Mouse (Mus musculus) ovary, postnatal 10 days (tissue): ENCODE measurements at regions not wholly inside any gene's neighbourhood (a gene's known extent, or its start where the extent isn't known, plus 50 kb on each side); places are given as distances from the start of the nearest gene placed in this dataset.
A peak's percentile ranks its signal among the peaks of the same experiment; 100 is the strongest.

Experiments
- DNase-seq: peaks from one replicate; pipeline ENCODE4 v3.0.0; 2022; ENCODE audit warnings: low spot score

DNA sequence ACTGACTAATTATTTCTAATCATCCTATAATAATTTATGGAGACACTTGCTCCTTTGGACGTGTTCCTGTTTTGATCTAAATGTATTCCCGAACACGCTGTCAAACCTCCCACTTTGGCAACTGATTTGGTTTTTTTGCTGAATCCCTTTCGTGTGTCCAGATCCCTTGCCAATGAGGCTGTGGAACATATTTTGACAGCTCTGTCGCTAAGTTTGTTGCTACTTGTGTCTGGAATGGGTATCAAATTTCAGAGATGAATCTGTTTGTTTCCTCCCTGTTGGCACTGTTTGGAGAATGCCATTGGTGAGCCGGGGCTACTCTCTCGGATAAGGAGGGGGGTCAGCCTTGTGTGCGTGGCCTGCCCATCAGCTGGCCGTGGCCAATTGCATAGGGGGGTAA, 277.2 kb upstream of the Tshz3 start:
- DNase-seq = no peak

- no peak for DNase-seq
Observed at GRCm38 (mm10) chr7:36449181-36449915, 248.6 kb upstream of the Tshz3 start.

GRCm38 (mm10) chr7:36453816-36454215, 244.1 kb upstream of the Tshz3 start:
- DNase-seq = no peak

GRCm38 (mm10) chr7:36456080-36456479, 241.8 kb upstream of the Tshz3 start:
- no peak for DNase-seq

GRCm38 (mm10) chr7:36462422-36462833, 235.5 kb upstream of the Tshz3 start:
- peak; percentile 10 for DNase-seq

- DNase-seq = no peak
Observed at GRCm38 (mm10) chr7:36469386-36469785, 228.5 kb upstream of the Tshz3 start.

DNA sequence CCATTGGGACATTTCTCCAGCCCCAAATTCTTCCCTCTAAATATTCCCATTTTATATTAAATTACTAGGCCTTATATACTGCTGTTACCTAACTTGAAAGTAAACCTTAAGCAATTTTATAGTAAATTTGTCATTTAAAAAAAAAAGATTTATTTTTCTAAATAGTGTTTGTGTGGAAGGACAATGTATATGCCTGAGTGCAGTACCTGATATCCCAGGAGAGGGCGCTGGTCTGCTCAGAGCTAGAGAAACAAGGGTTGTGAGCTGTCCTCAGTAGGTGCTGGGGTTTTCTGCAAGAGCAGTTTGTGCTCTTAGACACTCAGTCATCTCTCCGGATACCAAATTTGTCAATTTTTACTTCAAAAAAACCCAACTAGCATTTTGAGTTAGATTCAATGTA, 224.4 kb upstream of the Tshz3 start:
- DNase-seq = no peak

- DNase-seq = no peak
Observed at GRCm38 (mm10) chr7:36476434-36476833, 221.5 kb upstream of the Tshz3 start.

GRCm38 (mm10) chr7:36476851-36477644, 220.9 kb upstream of the Tshz3 start:
- no peak for DNase-seq

DNA sequence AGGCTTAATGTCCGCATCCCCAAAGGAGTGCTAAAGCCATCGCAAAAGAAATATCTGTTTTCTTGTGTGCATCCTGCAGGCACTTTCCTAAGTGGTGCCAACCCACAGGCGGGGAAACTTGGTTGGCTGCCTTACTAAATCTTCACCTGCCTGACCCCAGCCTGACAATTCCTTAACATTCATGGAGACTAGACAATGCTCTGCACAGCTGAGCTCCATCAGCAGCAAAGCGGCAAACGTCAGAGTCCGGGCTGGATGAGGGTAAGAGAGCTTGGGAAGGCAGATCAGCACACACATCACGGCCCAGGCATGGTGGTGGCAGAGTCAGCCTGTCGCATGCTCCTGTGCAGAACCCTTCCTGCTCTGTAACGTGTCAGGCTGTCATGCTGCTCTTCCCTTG, 209.8 kb upstream of the Tshz3 start:
- no peak for DNase-seq

GRCm38 (mm10) chr7:36491173-36491581, 206.7 kb upstream of the Tshz3 start:
- DNase-seq = no peak

GRCm38 (mm10) chr7:36504010-36504875, 193.7 kb upstream of the Tshz3 start:
- DNase-seq = no peak

- no peak for DNase-seq
Observed at GRCm38 (mm10) chr7:36507895-36508431, 190.0 kb upstream of the Tshz3 start.

GRCm38 (mm10) chr7:36513680-36514079, 184.2 kb upstream of the Tshz3 start:
- no peak for DNase-seq

DNA sequence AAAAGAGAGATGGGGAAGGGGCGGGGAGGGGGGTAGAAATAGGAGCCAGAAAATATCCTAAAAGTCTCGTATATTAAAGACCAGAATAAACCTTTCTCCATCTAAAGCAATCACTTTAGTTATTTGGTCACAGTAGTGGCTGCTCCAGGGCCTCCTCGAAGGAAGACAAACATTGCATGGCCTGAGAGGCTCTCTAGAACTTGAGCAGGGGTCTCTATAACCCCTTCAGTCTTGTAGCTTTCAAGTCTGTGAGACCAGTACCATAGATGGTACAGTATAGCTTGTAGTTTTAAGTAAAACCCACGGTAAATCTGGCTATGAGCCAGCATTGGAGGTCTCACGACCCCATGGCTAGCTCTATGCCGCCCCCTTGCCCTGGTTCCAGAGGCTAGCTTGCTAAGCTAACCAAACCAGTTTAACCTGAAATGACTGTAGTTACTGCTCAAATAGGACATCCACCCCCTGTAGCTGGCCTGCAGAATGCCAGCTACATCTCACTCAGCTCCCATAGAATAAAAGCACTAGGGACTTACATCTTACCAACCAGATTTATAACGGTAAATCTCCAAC, 181.7 kb upstream of the Tshz3 start:
- DNase-seq = no peak

DNA sequence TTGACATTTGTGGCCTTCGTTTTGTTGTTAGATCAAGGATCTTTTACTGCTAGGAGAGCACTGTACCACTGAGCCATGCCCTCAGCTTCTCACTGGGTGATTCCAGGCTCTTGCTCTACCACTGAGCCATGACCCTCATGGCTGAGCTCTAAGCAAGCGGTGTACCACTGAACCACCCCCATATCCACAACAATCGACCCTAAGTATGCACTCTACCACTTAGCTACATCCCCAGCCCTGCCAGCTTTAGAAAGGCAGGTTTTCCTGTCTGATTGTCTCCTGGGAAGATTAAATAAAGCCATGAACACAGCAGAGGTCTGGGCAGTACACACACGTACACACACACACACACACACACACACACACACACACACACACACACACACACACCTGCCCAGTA, 178.9 kb upstream of the Tshz3 start:
- DNase-seq = no peak

DNA sequence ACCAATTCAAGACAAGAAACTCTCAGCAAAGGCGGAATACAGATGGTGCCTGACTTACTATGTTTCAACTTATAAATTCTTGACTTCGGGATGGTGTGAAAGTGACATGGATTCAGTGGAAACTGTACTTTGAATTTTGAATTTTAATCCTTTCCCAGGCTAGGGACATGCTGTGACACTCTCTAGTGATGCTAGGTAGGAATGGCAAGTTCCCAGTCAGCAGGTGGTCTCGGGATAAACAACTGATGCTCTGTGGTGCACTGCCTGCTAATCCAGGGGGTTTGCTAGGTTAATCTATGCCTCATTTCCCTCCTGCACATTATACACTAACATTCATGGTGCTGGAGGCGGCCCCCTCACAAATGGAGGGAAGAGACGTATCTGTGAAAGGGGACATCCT, 175.0 kb upstream of the Tshz3 start:
- no peak for DNase-seq

DNA sequence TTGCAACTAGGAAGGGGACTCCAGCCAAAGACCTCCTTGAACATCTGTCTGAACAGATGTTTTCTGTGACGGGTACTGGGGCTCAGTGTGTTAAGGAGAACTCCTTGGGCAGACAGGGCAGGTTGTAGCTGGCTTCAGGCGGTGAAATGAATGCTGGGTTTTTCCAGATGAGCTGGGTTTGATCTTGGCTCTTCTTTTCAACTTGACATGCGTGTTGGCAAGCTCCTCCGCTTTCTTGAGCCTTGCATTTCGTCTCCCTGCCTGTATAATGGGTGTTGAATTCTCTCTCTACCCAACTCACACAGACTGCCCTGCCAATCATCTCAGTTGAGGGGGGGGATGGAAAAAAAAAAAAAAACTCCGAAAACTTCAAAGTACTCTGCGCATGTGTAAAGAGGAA, 171.8 kb upstream of the Tshz3 start:
- no peak for DNase-seq

DNA sequence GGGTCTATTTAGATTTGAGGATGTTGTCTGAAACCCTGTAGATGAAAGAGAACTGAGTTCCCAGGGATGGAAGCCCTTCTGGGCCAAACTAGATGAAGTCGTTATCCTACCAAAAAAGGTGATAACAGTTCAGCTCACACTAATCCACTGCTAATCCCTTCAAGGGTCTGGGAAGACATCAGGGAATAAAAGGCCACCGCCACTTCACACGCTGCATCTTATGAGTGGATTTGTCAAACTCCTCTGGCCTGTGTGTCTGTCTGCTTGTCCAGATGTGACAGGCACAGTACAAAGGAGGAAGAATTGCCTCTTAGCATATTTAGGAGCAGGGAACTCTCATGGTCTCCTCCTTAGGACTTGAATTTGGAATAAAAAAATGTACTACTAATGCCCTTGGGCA, 171.2 kb upstream of the Tshz3 start:
- DNase-seq = no peak

- DNase-seq = no peak
Observed at GRCm38 (mm10) chr7:36529504-36530065, 168.3 kb upstream of the Tshz3 start.

- DNase-seq = no peak
Observed at GRCm38 (mm10) chr7:36531559-36531958, 166.4 kb upstream of the Tshz3 start.

DNA sequence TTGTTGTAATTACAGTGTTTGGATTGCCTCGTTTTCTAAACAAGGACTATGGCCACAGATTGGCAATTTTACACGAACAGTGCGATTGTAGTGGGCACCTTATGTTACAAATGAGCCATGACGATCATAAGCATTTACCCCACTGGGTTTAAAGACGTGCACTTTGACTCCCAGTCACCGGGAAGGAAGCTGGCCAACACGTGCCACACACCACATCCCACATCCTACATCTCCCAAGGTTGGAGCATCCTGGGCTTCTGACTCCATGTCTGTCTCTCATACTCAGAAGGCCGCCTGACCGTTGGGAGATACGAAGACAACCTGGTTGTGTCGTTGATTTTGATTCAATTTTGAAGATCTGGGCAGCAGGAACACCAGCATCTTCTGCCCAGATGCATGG, 159.8 kb upstream of the Tshz3 start:
- no peak for DNase-seq
